Mouse (Mus musculus): ENCODE results near the gene AI413582. TPM values are rescaled to one million over a fixed set of nuclear protein-coding genes. Genes with fewer than 3 reads are reported as not detected.
A peak's percentile ranks its signal among the peaks of the same experiment; 100 is the strongest.

The AI413582 gene
- polyA plus RNA-seq (2016; fragmentation: Nextera tagmentation; extraction: Ambion mirVana) = 19.8 and 21.9 TPM in 2 replicates

DNA sequence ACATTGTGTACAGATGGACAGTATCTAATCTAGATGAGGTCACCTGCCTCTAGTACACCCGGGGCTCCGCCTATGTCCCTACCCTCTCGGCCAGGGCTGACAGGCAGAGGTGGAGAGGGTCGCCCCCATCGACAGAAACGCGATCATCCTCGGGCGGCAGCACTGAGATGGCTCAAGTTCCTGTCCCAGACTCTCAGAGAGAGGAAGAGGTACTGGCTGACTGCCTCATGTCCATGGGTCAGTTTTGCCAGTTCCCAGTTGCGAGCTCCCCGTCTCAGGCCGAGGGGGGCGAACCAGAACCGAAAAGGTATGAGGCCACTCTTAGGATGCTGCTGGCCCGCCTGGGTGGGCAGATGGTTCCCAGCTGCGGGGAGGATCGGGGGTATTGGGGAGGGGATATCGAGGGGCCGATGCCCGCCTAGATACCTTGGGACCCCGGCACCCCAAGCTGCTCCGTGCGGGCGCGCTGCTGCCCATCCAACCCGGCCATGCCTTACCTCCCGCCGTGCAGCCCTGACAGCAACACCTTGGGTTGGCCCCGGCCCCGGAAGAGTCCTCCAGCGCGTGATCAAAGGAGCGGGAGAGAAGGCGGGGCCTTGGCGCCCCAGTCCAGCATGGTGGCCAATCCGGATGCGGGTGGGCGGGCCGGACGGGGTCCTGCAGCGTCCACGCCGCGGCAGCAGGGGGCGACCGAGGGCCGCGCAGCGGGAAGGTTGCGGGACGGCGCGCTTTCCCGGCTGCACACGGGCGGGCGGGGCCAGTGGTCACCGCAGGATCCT lies at the start of gene AI413582:
Gene AI413582, minus strand, starts transcription at position 594 of the 779 bp plus-strand sequence.
- Histone ChIP-seq H3K27ac (peak within 1 kb of the TSS; percentile 62), H3K4me3 (peak within 1 kb of the TSS; percentile 60), H3K27me3 (no peaks in the 10 kb centered on the region), H3K4me2 (replicated peaks) (peak within 1 kb of the TSS; percentile 90), H3K9me3 (replicated peaks) (no peaks in the 10 kb centered on the region), H3K36me3 (peaks cover 12% of the 10 kb centered on the region; the same call in 1 of the 2 replicates), H3K4me1 (peaks cover 25% of the 10 kb centered on the region), H3K9ac (peak within 1 kb of the TSS; percentile 67)
- WGBS = 0% methylated on average over 57 of the region's 58 CpGs
- peak; percentile 95 for ATAC-seq (ENCODE audit: low FRiP score)

- no peak overlapping the region for H3K9ac ChIP-seq
Measured at GRCm38 (mm10) chr17:27613016-27613415, 47.5 kb upstream of the AI413582 start.

DNA sequence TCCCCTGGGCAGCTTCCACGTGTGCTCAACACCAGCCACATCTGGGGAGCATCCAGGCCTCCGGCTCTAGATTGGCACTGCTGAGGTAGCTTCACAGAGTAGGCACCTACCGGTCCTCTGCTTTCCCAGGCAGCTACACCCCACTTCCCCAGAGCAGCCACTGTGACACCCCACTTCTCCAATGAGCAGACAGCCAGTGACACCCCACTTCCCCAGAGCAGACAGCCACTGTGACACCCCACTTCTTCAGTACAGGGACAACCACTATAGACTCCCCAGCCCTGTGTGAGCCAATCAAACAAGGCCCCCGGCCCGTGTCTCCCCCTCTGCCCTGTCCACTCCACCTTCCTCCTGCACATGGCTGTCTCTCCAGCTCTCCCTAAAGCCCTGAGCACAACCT lies 46.4 kb upstream of the AI413582 start:
- peaks cover 8% of the 10 kb centered on the region; the same call in 1 of the 2 replicates for H3K36me3 ChIP-seq
- H3K4me1 ChIP-seq = peaks cover 33% of the 10 kb centered on the region
- H3K9me3 ChIP-seq (replicated peaks) = no peaks in the 10 kb centered on the region
- H3K4me2 ChIP-seq (replicated peaks) = no peak overlapping the region
- no peak overlapping the region for H3K4me3 ChIP-seq
- no peak overlapping the region for H3K27ac ChIP-seq
- 86% methylated on average over 5 of the region's 5 CpGs for WGBS
- no peak overlapping the region for H3K9ac ChIP-seq
- H3K27me3 ChIP-seq = no peaks in the 10 kb centered on the region
- ATAC-seq (ENCODE audit: low FRiP score) = no peak

More at GRCm38 (mm10) chr17:27613016-27613415, 47.5 kb upstream of the AI413582 start:
- Histone ChIP-seq H3K27ac (no peak overlapping the region), H3K9me3 (replicated peaks) (0 out of 2 replicates have a peak, but pooled peaks cover 5% of the 10 kb centered on the region), H3K36me3 (peaks cover 15% of the 10 kb centered on the region), H3K4me2 (replicated peaks) (no peak overlapping the region), H3K4me1 (peaks cover 33% of the 10 kb centered on the region), H3K4me3 (no peak overlapping the region), H3K27me3 (no peaks in the 10 kb centered on the region)
- 78% methylated on average over 4 of the region's 4 CpGs for WGBS
- ATAC-seq (ENCODE audit: low FRiP score) = no peak

GRCm38 (mm10) chr17:27611519-27611884 lies 45.9 kb upstream of the AI413582 start:
- Histone ChIP-seq H3K4me1 (peaks cover 37% of the 10 kb centered on the region), H3K27me3 (no peaks in the 10 kb centered on the region), H3K4me2 (replicated peaks) (no peak overlapping the region), H3K36me3 (peaks cover 4% of the 10 kb centered on the region; the same call in 1 of the 2 replicates), H3K9ac (no peak overlapping the region), H3K9me3 (replicated peaks) (no peaks in the 10 kb centered on the region), H3K27ac (no peak overlapping the region), H3K4me3 (no peak overlapping the region)
- no peak for ATAC-seq (ENCODE audit: low FRiP score)
- WGBS = 76% methylated on average over 3 of the region's 3 CpGs

GRCm38 (mm10) chr17:27610679-27611518 lies 45.3 kb upstream of the AI413582 start:
- H3K4me3 ChIP-seq = no peak overlapping the region
- peaks cover 4% of the 10 kb centered on the region; the same call in 1 of the 2 replicates for H3K36me3 ChIP-seq
- WGBS = 85% methylated on average over 10 of the region's 10 CpGs
- no peaks in the 10 kb centered on the region for H3K9me3 ChIP-seq (replicated peaks)
- no peak overlapping the region for H3K4me2 ChIP-seq (replicated peaks)
- no peak for ATAC-seq (ENCODE audit: low FRiP score)
- H3K27me3 ChIP-seq = no peaks in the 10 kb centered on the region
- H3K4me1 ChIP-seq = peaks cover 38% of the 10 kb centered on the region
- peak overlapping the region; percentile 35; the same call in 1 of the 2 replicates for H3K27ac ChIP-seq
- no peak overlapping the region for H3K9ac ChIP-seq

GRCm38 (mm10) chr17:27609576-27609975 lies 44.0 kb upstream of the AI413582 start:
- H3K4me2 ChIP-seq (replicated peaks) = no peak overlapping the region
- no peak overlapping the region for H3K9ac ChIP-seq
- H3K4me3 ChIP-seq = no peak overlapping the region
- no peak overlapping the region for H3K27ac ChIP-seq
- no peaks in the 10 kb centered on the region for H3K9me3 ChIP-seq (replicated peaks)
- WGBS = 92% methylated on average over 7 of the region's 7 CpGs
- ATAC-seq (ENCODE audit: low FRiP score) = no peak
- no peaks in the 10 kb centered on the region for H3K27me3 ChIP-seq
- peaks cover 31% of the 10 kb centered on the region for H3K4me1 ChIP-seq
- peaks cover 4% of the 10 kb centered on the region; the same call in 1 of the 2 replicates for H3K36me3 ChIP-seq

GRCm38 (mm10) chr17:27603522-27604234 lies 38.1 kb upstream of the AI413582 start:
- H3K4me2 ChIP-seq (replicated peaks) = no peak overlapping the region
- no peak overlapping the region for H3K27ac ChIP-seq
- ATAC-seq (ENCODE audit: low FRiP score) = no peak
- H3K36me3 ChIP-seq = peaks cover 4% of the 10 kb centered on the region; the same call in 1 of the 2 replicates
- no peak overlapping the region for H3K9ac ChIP-seq
- no peaks in the 10 kb centered on the region for H3K9me3 ChIP-seq (replicated peaks)
- 83% methylated on average over 21 of the region's 21 CpGs for WGBS
- no peaks in the 10 kb centered on the region for H3K27me3 ChIP-seq
- H3K4me3 ChIP-seq = no peak overlapping the region
- H3K4me1 ChIP-seq = peaks cover 26% of the 10 kb centered on the region

GRCm38 (mm10) chr17:27603036-27603435 lies 37.5 kb upstream of the AI413582 start:
- Histone ChIP-seq H3K4me2 (replicated peaks) (no peak overlapping the region), H3K9me3 (replicated peaks) (no peaks in the 10 kb centered on the region), H3K4me3 (no peak overlapping the region), H3K27me3 (no peaks in the 10 kb centered on the region), H3K9ac (no peak overlapping the region), H3K36me3 (peaks cover 3% of the 10 kb centered on the region; the same call in 1 of the 2 replicates), H3K27ac (no peak overlapping the region), H3K4me1 (peaks cover 26% of the 10 kb centered on the region)
- ATAC-seq (ENCODE audit: low FRiP score) = no peak
- WGBS = 87% methylated on average over 2 of the region's 2 CpGs

- Histone ChIP-seq H3K27ac (no peak overlapping the region), H3K4me3 (no peak overlapping the region), H3K9me3 (replicated peaks) (no peaks in the 10 kb centered on the region), H3K4me2 (replicated peaks) (no peak overlapping the region), H3K4me1 (peaks cover 21% of the 10 kb centered on the region), H3K36me3 (peaks cover 10% of the 10 kb centered on the region), H3K27me3 (no peaks in the 10 kb centered on the region), H3K9ac (no peak overlapping the region)
- ATAC-seq (ENCODE audit: low FRiP score) = no peak
- WGBS = 83% methylated on average over 5 of the region's 5 CpGs
Measured at GRCm38 (mm10) chr17:27600869-27601268, 35.3 kb upstream of the AI413582 start.

- Histone ChIP-seq H3K4me3 (no peak overlapping the region), H3K9ac (no peak overlapping the region), H3K9me3 (replicated peaks) (no peaks in the 10 kb centered on the region), H3K27me3 (no peaks in the 10 kb centered on the region), H3K27ac (no peak overlapping the region), H3K4me2 (replicated peaks) (no peak overlapping the region), H3K4me1 (peaks cover 21% of the 10 kb centered on the region), H3K36me3 (peaks cover 15% of the 10 kb centered on the region)
- ATAC-seq (ENCODE audit: low FRiP score) = no peak
- 83% methylated on average over 3 of the region's 3 CpGs for WGBS
Measured at GRCm38 (mm10) chr17:27600286-27600685, 34.7 kb upstream of the AI413582 start.

DNA sequence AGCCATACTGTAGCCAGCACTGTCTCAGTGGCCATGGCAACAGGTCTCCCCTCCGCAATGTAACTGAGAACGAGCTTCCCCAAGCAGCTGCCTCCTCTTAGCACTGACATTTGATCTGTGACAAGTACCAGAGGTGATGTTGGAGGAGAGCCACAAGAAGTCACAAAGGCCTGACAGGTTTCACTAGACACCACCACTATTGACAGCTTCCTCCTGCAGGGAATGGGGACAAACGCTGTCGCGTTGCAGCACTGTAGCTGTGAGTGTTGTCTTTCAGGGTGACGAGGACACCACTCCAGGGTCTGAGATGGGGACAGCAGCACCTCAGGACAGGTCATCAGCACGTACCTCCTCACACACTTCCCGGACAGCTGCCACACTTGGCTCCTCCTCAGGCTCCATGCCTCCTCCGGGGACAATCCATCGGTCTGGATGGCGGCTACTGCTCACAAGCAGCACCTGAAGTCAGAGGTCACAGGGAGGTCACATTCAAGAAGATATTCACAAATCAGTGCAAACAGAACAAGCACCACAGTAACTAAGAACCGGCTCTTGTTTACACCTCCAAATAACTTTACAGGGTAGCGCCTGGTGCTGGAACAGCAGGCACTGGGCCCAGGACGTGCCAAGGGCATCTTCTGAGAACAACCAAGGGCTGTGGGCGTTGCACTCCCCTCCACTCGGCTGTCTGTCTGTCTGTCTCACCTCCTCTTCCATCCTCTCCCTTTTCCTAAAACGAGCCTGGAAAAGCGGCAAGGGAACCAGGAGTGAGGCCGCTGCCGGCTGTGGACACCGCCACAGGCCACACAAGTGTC lies 31.0 kb upstream of the AI413582 start:
- no peaks in the 10 kb centered on the region for H3K9me3 ChIP-seq (replicated peaks)
- peaks cover 45% of the 10 kb centered on the region for H3K36me3 ChIP-seq
- WGBS = 79% methylated on average over 21 of the region's 21 CpGs
- H3K4me1 ChIP-seq = peaks cover 2% of the 10 kb centered on the region; the same call in 1 of the 2 replicates
- H3K4me3 ChIP-seq = no peak overlapping the region
- no peaks in the 10 kb centered on the region for H3K27me3 ChIP-seq
- no peak overlapping the region; the same call in 1 of the 2 replicates for H3K27ac ChIP-seq
- ATAC-seq (ENCODE audit: low FRiP score) = no peak
- H3K4me2 ChIP-seq (replicated peaks) = no peak overlapping the region
- no peak overlapping the region for H3K9ac ChIP-seq
